ENCODE assay signal across 8 mouse cellular contexts in genomic region chr12:80843651-80844444, GRCm38 (mm10). TPM values are rescaled to one million over a fixed set of nuclear protein-coding genes. Genes with fewer than 3 reads are reported as not detected.
DNase-seq lines count a peak whose midpoint lies in the region; ATAC-seq lines count a peak whose summit lies in the region.

No protein-coding gene starts in this region.

- peaks cover 60% of the 10 kb centered on the region for H3K4me1 ChIP-seq in liver, embryonic 13.5 days (replicated peaks)
- H3K4me1 ChIP-seq in liver, embryonic 11.5 days (replicated peaks; ENCODE audit: control insufficient read depth, insufficient read depth, low read length), result peaks cover 24% of the 10 kb centered on the region
- H3K4me1 ChIP-seq in heart, embryonic 11.5 days (ENCODE audit: control insufficient read depth, insufficient read depth, low read length), result peaks cover 33% of the 10 kb centered on the region
- peaks cover 25% of the 10 kb centered on the region; the same call in 1 of the 2 replicates for H3K4me1 ChIP-seq in neural tube, embryonic 15.5 days

- ATAC-seq in liver, embryonic 13.5 days (ENCODE audit: low read depth), result no peak
- ATAC-seq in liver, embryonic 11.5 days (replicated peaks; ENCODE audit: low FRiP score), result no peak
- ATAC-seq in heart, embryonic 11.5 days (replicated peaks; ENCODE audit: insufficient number of reproducible peaks, low FRiP score, low TSS enrichment), result no peak
- no peak for ATAC-seq in neural tube, embryonic 15.5 days (ENCODE audit: low FRiP score)

- peak overlapping the region; percentile 48; the same call in 1 of the 2 replicates for H3K27ac ChIP-seq in liver, embryonic 13.5 days
- H3K27ac ChIP-seq in liver, embryonic 11.5 days (ENCODE audit: low read depth, low read length), result no peak overlapping the region
- peak overlapping the region; percentile 29; the same call in 1 of the 2 replicates for H3K27ac ChIP-seq in heart, embryonic 11.5 days (ENCODE audit: low read depth, low read length)
- peak overlapping the region; percentile 61 for H3K27ac ChIP-seq in neural tube, embryonic 15.5 days (replicated peaks)

- H3K36me3 ChIP-seq in liver, embryonic 13.5 days, result peaks cover 4% of the 10 kb centered on the region; the same call in 1 of the 2 replicates
- no peaks in the 10 kb centered on the region for H3K36me3 ChIP-seq in liver, embryonic 11.5 days (ENCODE audit: control insufficient read depth, insufficient read depth, low read length)
- no peaks in the 10 kb centered on the region for H3K36me3 ChIP-seq in heart, embryonic 11.5 days (ENCODE audit: control insufficient read depth, insufficient read depth, low read length)
- no peaks in the 10 kb centered on the region for H3K36me3 ChIP-seq in neural tube, embryonic 15.5 days

- H3K4me2 ChIP-seq in liver, embryonic 13.5 days, result no peak overlapping the region
- H3K4me2 ChIP-seq in liver, embryonic 11.5 days, result no peak overlapping the region
- no peak overlapping the region for H3K4me2 ChIP-seq in heart, embryonic 11.5 days
- no peak overlapping the region for H3K4me2 ChIP-seq in neural tube, embryonic 15.5 days

- H3K4me3 ChIP-seq in liver, embryonic 13.5 days (replicated peaks), result no peak overlapping the region
- no peak overlapping the region for H3K4me3 ChIP-seq in liver, embryonic 11.5 days (ENCODE audit: low read depth, low read length)
- no peak overlapping the region for H3K4me3 ChIP-seq in heart, embryonic 11.5 days (ENCODE audit: low read depth, low read length)
- no peak overlapping the region for H3K4me3 ChIP-seq in neural tube, embryonic 15.5 days (replicated peaks)

- H3K27me3 ChIP-seq in liver, embryonic 13.5 days, result no peaks in the 10 kb centered on the region
- no peaks in the 10 kb centered on the region for H3K27me3 ChIP-seq in liver, embryonic 11.5 days (replicated peaks; ENCODE audit: control insufficient read depth, insufficient read depth, low read length)
- H3K27me3 ChIP-seq in heart, embryonic 11.5 days (ENCODE audit: control insufficient read depth, insufficient read depth, low read length), result no peaks in the 10 kb centered on the region
- H3K27me3 ChIP-seq in neural tube, embryonic 15.5 days (replicated peaks), result no peaks in the 10 kb centered on the region

- H3K9me3 ChIP-seq in liver, embryonic 13.5 days (replicated peaks), result no peaks in the 10 kb centered on the region
- no peaks in the 10 kb centered on the region for H3K9me3 ChIP-seq in liver, embryonic 11.5 days (ENCODE audit: control insufficient read depth, low read length)
- no peaks in the 10 kb centered on the region for H3K9me3 ChIP-seq in heart, embryonic 11.5 days (replicated peaks; ENCODE audit: control insufficient read depth, low read length)
- H3K9me3 ChIP-seq in neural tube, embryonic 15.5 days (replicated peaks), result no peaks in the 10 kb centered on the region

- no peak overlapping the region for H3K9ac ChIP-seq in liver, embryonic 13.5 days
- no peak overlapping the region for H3K9ac ChIP-seq in liver, embryonic 11.5 days (ENCODE audit: low read depth, low read length)
- no peak overlapping the region for H3K9ac ChIP-seq in heart, embryonic 11.5 days (ENCODE audit: low read depth, low read length)
- no peak overlapping the region for H3K9ac ChIP-seq in neural tube, embryonic 15.5 days (replicated peaks)

- 84% methylated on average over 4 of the region's 4 CpGs for WGBS in liver, embryonic 13.5 days (ENCODE audit: insufficient replicate concordance)
- WGBS in liver, embryonic 11.5 days, result 77% methylated on average over 4 of the region's 4 CpGs
- WGBS in heart, embryonic 11.5 days (ENCODE audit: insufficient replicate concordance), result 69% methylated on average over 4 of the region's 4 CpGs
- WGBS in neural tube, embryonic 15.5 days, result 81% methylated on average over 4 of the region's 4 CpGs

- no peak for DNase-seq in liver, embryonic 13.5 days
- no peak for DNase-seq in liver, embryonic 11.5 days (ENCODE audit: low spot score)
- peak; percentile 65 for DNase-seq in kidney, postnatal 14 days
- no peak for DNase-seq in right cerebral cortex, adult 2 months (ENCODE audit: low spot score in 2 of 2)
- DNase-seq in cerebellum, adult 11 months, result no peak
- DNase-seq in gastrocnemius, postnatal 4 days (ENCODE audit: low spot score in 2 of 2), result no peak

RNA-seq across cellular contexts. Expression of gene Susd6, which starts 53.5 kb away (rescaled TPM):
- polyA plus RNA-seq in liver, embryonic 13.5 days (2015; fragmentation: Nextera tagmentation; extraction: Ambion mirVana), result 9.4 and 11.6 TPM in 2 replicates
- 21.5 and 21.7 TPM in 2 replicates for polyA plus RNA-seq in liver, embryonic 11.5 days (2014; fragmentation: Nextera tagmentation; extraction: Ambion mirVana)
- 17.7 and 20.4 TPM in 2 replicates for polyA plus RNA-seq in heart, embryonic 11.5 days (2014; fragmentation: Nextera tagmentation; extraction: Ambion mirVana)
- polyA plus RNA-seq in neural tube, embryonic 15.5 days (2015; fragmentation: Nextera tagmentation; extraction: Ambion mirVana), result 9.1 and 11.9 TPM in 2 replicates
- 10 to 100 TPM; 32.4 to 32.5 TPM for total RNA-seq in gastrocnemius, postnatal 4 days (2021)
